Mouse (Mus musculus): Measurements from ENCODE around the gene Sms. TPM values are rescaled to one million over a fixed set of nuclear protein-coding genes. Genes with fewer than 3 reads are reported as not detected.

The Sms gene
- polyA plus RNA-seq, 1 experiment from 2014 or later: 104 TPM

DNA sequence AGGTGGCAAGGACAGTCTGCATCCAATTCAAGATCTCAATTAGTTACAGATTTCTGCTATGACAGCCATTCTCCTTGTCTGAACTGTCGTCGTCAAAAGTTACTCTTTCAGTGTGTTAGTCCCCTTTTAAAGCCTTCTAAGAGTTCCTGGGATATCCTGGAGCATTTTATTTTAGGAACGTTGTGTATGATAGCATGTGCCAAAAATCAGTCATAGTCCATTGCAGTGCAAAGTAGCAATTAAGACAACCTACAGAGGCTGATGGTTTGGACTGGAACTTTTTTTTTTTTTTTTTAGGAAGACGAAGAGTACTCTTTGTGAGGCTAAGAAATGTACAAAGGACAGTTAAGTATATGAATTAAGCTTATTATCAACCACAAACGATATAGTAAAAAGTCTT is 76.9 kb downstream of the Sms start, which contains the start of gene Phex:
Gene Phex (minus strand): TSS at position 101 of the 400 bp plus-strand sequence.
- ATAC-seq (ENCODE audit: insufficient number of reproducible peaks, low FRiP score, low TSS enrichment, low read depth): no peak
- H3K27ac ChIP-seq (replicated peaks; ENCODE audit: low read depth, low read length): no peak within 1 kb of the TSS

DNA sequence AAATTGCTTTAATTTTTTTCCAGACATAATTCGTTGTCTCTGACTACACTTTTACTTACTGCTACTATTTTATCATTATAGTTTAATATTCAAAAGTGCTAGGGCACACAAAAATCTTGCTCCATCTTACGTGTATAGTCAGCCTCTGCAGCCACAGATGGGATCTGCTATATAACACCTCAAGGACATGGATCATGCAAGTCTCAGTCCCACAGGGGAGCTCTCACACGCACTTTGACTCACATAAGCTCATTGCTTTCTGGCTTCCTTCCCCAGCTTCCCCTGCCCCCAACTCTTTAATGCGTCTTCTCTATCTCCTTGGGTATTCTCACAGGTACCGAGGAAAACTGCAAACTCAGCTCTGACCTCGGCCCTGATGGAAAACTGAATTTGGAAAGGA is 87.2 kb downstream of the Sms start:
- DNase-seq (ENCODE audit: low spot score) (no peak), ATAC-seq (ENCODE audit: insufficient number of reproducible peaks, low FRiP score, low TSS enrichment, low read depth) (no peak)
- H3K9me3 ChIP-seq (ENCODE audit: control insufficient read depth, low read length): no peaks in the 10 kb centered on the region
- no peaks in the 10 kb centered on the region for H3K36me3 ChIP-seq (ENCODE audit: control insufficient read depth, insufficient read depth, low read length)
- no peaks in the 10 kb centered on the region for H3K27me3 ChIP-seq (ENCODE audit: control insufficient read depth, insufficient read depth, low read length)
- no peak overlapping the region for H3K27ac ChIP-seq (replicated peaks; ENCODE audit: low read depth, low read length)
- no peak overlapping the region for H3K4me2 ChIP-seq (ENCODE audit: low read depth, severe bottlenecking)
- H3K9ac ChIP-seq (ENCODE audit: low read length): no peak overlapping the region
- 76% methylated on average over 6 of the region's 6 CpGs for WGBS
- H3K4me1 ChIP-seq (ENCODE audit: control insufficient read depth, insufficient read depth, low read length): no peaks in the 10 kb centered on the region
- no peak overlapping the region for H3K4me3 ChIP-seq (ENCODE audit: low read depth, low read length)

More for the DNA sequence above, 76.9 kb downstream of the Sms start, which contains the start of gene Phex:
- 66% methylated on average over 5 of the region's 5 CpGs for WGBS
- no peaks in the 10 kb centered on the region for H3K9me3 ChIP-seq (ENCODE audit: control insufficient read depth, low read length)
- H3K4me3 ChIP-seq (ENCODE audit: low read depth, low read length): no peak within 1 kb of the TSS
- H3K36me3 ChIP-seq (ENCODE audit: control insufficient read depth, insufficient read depth, low read length): no peaks in the 10 kb centered on the region
- no peaks in the 10 kb centered on the region for H3K4me1 ChIP-seq (ENCODE audit: control insufficient read depth, insufficient read depth, low read length)
- DNase-seq (ENCODE audit: low spot score): no peak
- H3K27me3 ChIP-seq (ENCODE audit: control insufficient read depth, insufficient read depth, low read length): no peaks in the 10 kb centered on the region
- H3K9ac ChIP-seq (ENCODE audit: low read length): no peak within 1 kb of the TSS
- H3K4me2 ChIP-seq (ENCODE audit: low read depth, severe bottlenecking): no peak within 1 kb of the TSS

Other genes with a start within 250 kb of the Sms start
- 0.35 and 0.48 TPM in 2 replicates for gene Phex, start 77.0 kb downstream of the Sms start, polyA plus RNA-seq (2014; fragmentation: Nextera tagmentation; extraction: Ambion mirVana)
- 7.5 and 8.1 TPM in 2 replicates for gene Yy2, start 76.7 kb upstream of the Sms start, polyA plus RNA-seq (2014; fragmentation: Nextera tagmentation; extraction: Ambion mirVana)
- 28.7 and 31.0 TPM in 2 replicates for gene Mbtps2, start 106.4 kb upstream of the Sms start, polyA plus RNA-seq (2014; fragmentation: Nextera tagmentation; extraction: Ambion mirVana)
- gene Smpx, start 206.6 kb upstream of the Sms start, polyA plus RNA-seq (2014; fragmentation: Nextera tagmentation; extraction: Ambion mirVana): 1.4 TPM in 2 replicates